Mouse (Mus musculus) ES-E14 (cell line): ENCODE measurements around the gene Stxbp3. TPM values are rescaled to one million over a fixed set of nuclear protein-coding genes. Genes with fewer than 3 reads are reported as not detected.

Experiments
- DNase-seq: peaks from one replicate; pipeline ENCODE4 v3.0.0-alpha.2; 2013; ENCODE audit warnings: low read depth, low spot score
- H3K27ac ChIP-seq: 2 replicates; pipeline ENCODE4 v1.5.1; 2012; ENCODE audit warnings: low read depth, mild to moderate bottlenecking, low read length, moderate library complexity, mixed read lengths; ENCODE audit not compliant: poor library complexity, insufficient read depth, severe bottlenecking
- H3K36me3 ChIP-seq: 2 replicates; pipeline ENCODE4 v1.6.1; 2012; ENCODE audit warnings: mild to moderate bottlenecking, low read length, moderate library complexity, mixed read lengths; ENCODE audit not compliant: control insufficient read depth, poor library complexity, insufficient read depth, severe bottlenecking
- H3K4me1 ChIP-seq, 2 experiments: fragments of 150-350 bp in 1 of 2; sonication (generic) in 1 of 2; 2 replicates each; pipeline ENCODE4 v1.6.1; 2012; ENCODE audit warnings: low read length in 2 of 2, mild to moderate bottlenecking in 1 of 2, mixed read lengths in 1 of 2; ENCODE audit not compliant: control insufficient read depth in 2 of 2, insufficient read depth in 2 of 2, poor library complexity in 1 of 2
- H3K4me3 ChIP-seq, 2 experiments: fragments of 150-350 bp in 1 of 2; sonication (generic) in 1 of 2; 2 replicates each; pipeline ENCODE4 v1.5.1; 2012; ENCODE audit warnings: low read length in 2 of 2, low read depth in 1 of 2, mild to moderate bottlenecking in 1 of 2, mixed read lengths in 1 of 2; ENCODE audit not compliant: insufficient read depth in 1 of 2, poor library complexity in 1 of 2, severe bottlenecking in 1 of 2
- H3K9ac ChIP-seq: 2 replicates; pipeline ENCODE4 v1.6.1; 2012; ENCODE audit warnings: low read depth, mild to moderate bottlenecking, low read length, mixed read lengths; ENCODE audit not compliant: poor library complexity, insufficient read depth, severe bottlenecking
- H3K9me3 ChIP-seq: fragments of 150-350 bp; sonication (generic); 2 replicates; pipeline ENCODE4 v1.6.1; 2012; ENCODE audit warnings: low read depth, mild to moderate bottlenecking, low read length; ENCODE audit not compliant: control insufficient read depth, insufficient read depth
- CHD2 ChIP-seq: IDR thresholded peaks from 2 replicates; pipeline ENCODE4 v1.6.1; 2014; ENCODE audit warnings: mild to moderate bottlenecking, low read depth, low read length, inconsistent platforms
- HCFC1 ChIP-seq: IDR thresholded peaks from 2 replicates; pipeline ENCODE4 v1.6.1; 2012; ENCODE audit warnings: low read length, inconsistent platforms, borderline replicate concordance; ENCODE audit not compliant: insufficient read depth
- MAFK ChIP-seq: IDR thresholded peaks from 2 replicates; pipeline ENCODE4 v1.6.1; 2014; ENCODE audit warnings: mild to moderate bottlenecking, low read depth, low read length, inconsistent platforms; ENCODE audit not compliant: insufficient read depth
- ZC3H11A ChIP-seq: IDR thresholded peaks from 2 replicates; pipeline ENCODE4 v1.6.1; 2012; ENCODE audit warnings: low read depth, mild to moderate bottlenecking, inconsistent platforms, low read length, borderline replicate concordance
- ZNF384 ChIP-seq: IDR thresholded peaks from 2 replicates; pipeline ENCODE4 v1.6.1; 2012; ENCODE audit warnings: low read depth, low read length, inconsistent platforms
- in situ Hi-C, 2 experiments: fragments of 600-800 bp; cut with MboI; formaldehyde crosslinking; loops; one replicate each; pipeline ENCODE4 v1.15.1; 2025; ENCODE audit warnings: low sequenced_read_pairs in 2 of 2, inconsistent platforms in 1 of 2; ENCODE audit not compliant: unreplicated experiment in 2 of 2
- total RNA-seq: library from RNA; depleted of rRNA; stranded (reverse); fragments of 300-350 nt; gene quantifications from 2 replicates; pipeline ENCODE4 v1.2.3, GENCODE M21; 2012

Stxbp3 gene
- total RNA-seq, 1 experiment, result 18.1 TPM

GRCm38 (mm10) chr3:108772211-108772610 lies 68.1 kb downstream of the Stxbp3 start:
- in situ Hi-C loops, result no loop called here
- no peaks in the 10 kb centered on the region; a peak in 1 of 4 replicates for H3K4me1 ChIP-seq
- peak overlapping the region; percentile 26; the same call in 1 of the 2 replicates for H3K9ac ChIP-seq
- DNase-seq, result no peak
- no peak overlapping the region for H3K27ac ChIP-seq
- TF ChIP-seq ZC3H11A (no peak), CHD2 (no peak), HCFC1 (no peak), ZNF384 (no peak), MAFK (no peak)
- no peaks in the 10 kb centered on the region for H3K36me3 ChIP-seq
- no peaks in the 10 kb centered on the region for H3K9me3 ChIP-seq
- no peak overlapping the region; a peak in 1 of 4 replicates for H3K4me3 ChIP-seq

DNA sequence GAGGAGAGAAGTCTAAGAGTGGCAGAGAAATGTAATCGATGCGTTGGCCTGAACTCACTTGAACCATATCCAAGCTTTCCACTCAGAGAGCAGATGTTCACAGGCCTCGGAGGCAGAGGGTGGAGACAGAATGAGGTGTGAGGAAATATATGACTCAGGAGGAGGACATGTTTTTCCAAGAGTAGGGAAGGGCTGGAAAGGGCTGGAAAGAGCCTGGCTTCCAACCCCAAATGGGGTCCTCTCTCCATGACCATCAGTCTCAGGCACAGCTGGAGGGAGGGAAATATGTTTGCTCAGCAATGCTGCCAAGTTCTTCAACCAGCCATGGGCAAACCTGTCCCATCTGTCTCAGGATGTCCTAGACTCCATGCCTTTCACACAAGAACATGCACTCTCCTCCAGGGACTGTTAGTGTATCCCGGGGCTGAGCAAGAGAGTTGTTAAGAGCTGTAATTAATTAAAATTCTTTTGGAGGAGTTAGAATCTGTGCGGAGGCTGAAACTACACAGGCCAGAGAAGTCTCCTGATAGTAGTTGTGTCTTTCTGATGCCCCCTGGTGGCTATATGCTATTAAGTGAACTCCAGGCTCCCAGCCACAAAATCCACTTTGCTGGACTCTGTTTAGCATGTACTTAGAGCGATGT lies 69.5 kb downstream of the Stxbp3 start:
- in situ Hi-C loops, result no loop called here
- DNase-seq, result peak; percentile 54
- H3K4me1 ChIP-seq, result no peaks in the 10 kb centered on the region; a peak in 1 of 4 replicates
- no peak overlapping the region for H3K4me3 ChIP-seq
- H3K9ac ChIP-seq, result no peak overlapping the region
- no peaks in the 10 kb centered on the region for H3K9me3 ChIP-seq
- no peaks in the 10 kb centered on the region for H3K36me3 ChIP-seq
- TF ChIP-seq CHD2 (no peak), MAFK (no peak), ZNF384 (no peak), ZC3H11A (peak; percentile 38; the same call in 1 of the 2 replicates), HCFC1 (no peak)
- no peak overlapping the region for H3K27ac ChIP-seq

GRCm38 (mm10) chr3:108769547-108769946 lies 70.8 kb downstream of the Stxbp3 start:
- DNase-seq, result no peak
- Histone ChIP-seq H3K4me3 (no peak overlapping the region), H3K36me3 (no peaks in the 10 kb centered on the region), H3K9me3 (no peaks in the 10 kb centered on the region), H3K4me1 (no peaks in the 10 kb centered on the region; a peak in 1 of 4 replicates), H3K9ac (no peak overlapping the region), H3K27ac (no peak overlapping the region)
- TF ChIP-seq MAFK (no peak), CHD2 (no peak), ZC3H11A (no peak), HCFC1 (no peak)
- in situ Hi-C loops, result no loop called here

GRCm38 (mm10) chr3:108767416-108767815 lies 72.9 kb downstream of the Stxbp3 start:
- H3K9ac ChIP-seq, result no peak overlapping the region

DNA sequence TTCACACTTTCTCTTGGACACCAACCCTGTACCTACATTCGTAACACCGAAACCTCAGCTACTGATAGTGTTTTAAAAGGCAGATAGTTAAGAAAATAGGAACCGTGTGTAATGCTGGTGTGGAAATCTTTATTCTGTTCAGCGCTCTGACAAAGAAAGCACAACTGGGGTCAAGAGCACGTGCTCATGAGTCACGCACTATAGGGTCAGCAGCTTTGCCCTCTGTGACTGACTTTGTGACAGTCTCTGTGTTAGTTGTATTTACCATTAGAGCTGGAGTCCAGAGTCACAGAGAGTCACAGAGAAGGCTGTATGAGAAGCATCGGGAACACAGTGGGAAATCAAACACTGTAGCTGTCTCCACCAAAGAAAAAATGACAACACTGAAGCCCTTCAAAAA lies 73.4 kb downstream of the Stxbp3 start:
- no peak overlapping the region for H3K9ac ChIP-seq
- in situ Hi-C loops, result no loop called here
- H3K36me3 ChIP-seq, result no peaks in the 10 kb centered on the region
- no peaks in the 10 kb centered on the region for H3K9me3 ChIP-seq
- H3K27ac ChIP-seq, result no peak overlapping the region
- H3K4me1 ChIP-seq, result peaks cover 0 to 3% of the 10 kb centered on the region in 2 experiments; a peak in 1 of 4 replicates
- TF ChIP-seq ZNF384, result no peak
- no peak overlapping the region for H3K4me3 ChIP-seq
- DNase-seq, result no peak

More at GRCm38 (mm10) chr3:108767416-108767815, 72.9 kb downstream of the Stxbp3 start:
- Histone ChIP-seq H3K4me1 (peaks cover 0 to 3% of the 10 kb centered on the region in 2 experiments; a peak in 2 of 4 replicates), H3K4me3 (no peak overlapping the region), H3K9me3 (no peaks in the 10 kb centered on the region), H3K27ac (no peak overlapping the region), H3K36me3 (no peaks in the 10 kb centered on the region)
- no peak for TF ChIP-seq MAFK
- no peak for TF ChIP-seq ZNF384
- TF ChIP-seq CHD2, result no peak
- TF ChIP-seq HCFC1, result no peak
- TF ChIP-seq ZC3H11A, result no peak
- in situ Hi-C loops, result no loop called here
- DNase-seq, result no peak
